Mouse (Mus musculus): ENCODE measurements around the gene Awat2.
"Not testable (repeated sequence)": the region's sequence is repeated elsewhere in the genome, so short reads cannot be mapped to it uniquely, and the experiment has no call there.

- not testable (repeated sequence) for TF ChIP-seq CTCF, POLR2A (IDR thresholded peaks at IDR 0.05; ENCODE audit: insufficient read depth, low read depth, low read length)
Measured at GRCm38 (mm10) chrX:100442617-100443016, at the start of gene Awat2.
